Mouse (Mus musculus) activated CD4-positive, CD25-positive, alpha-beta regulatory T cell, adult 9 weeks (primary cell): Measurements from ENCODE around the gene Vip. TPM values are rescaled to one million over a fixed set of nuclear protein-coding genes. Genes with fewer than 3 reads are reported as not detected.

ENCODE experiments used
- polyA plus RNA-seq: library from polyadenylated mRNA; unstranded; fragments of 100-300 nt; shearing (Covaris generic); gene quantifications from one replicate; pipeline ENCODE4 v1.2.1, GENCODE M21; 2017

Vip gene
- polyA plus RNA-seq: not detected

DNA sequence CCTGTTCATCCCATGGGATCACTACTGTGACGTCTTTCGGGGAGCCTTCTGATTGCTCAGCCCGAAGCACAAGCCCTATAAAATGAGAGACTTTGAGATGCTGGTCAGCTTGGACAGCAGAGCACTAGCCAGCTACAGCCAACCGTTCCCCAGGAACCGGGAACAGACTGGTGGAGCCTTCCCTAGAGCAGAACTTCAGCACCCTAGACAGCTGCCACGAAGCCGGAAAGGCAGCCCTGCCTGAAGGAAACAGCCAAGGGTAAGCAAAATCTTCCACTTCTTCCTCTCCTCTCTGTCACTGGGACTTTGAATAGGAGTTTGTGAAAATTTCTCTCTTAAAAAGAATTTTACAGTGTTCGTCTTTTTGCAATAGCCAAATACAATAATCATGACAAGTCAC lies at the start of gene Vip:
Gene Vip (plus strand): TSS at position 107 of the 400 bp plus-strand sequence.

DNA sequence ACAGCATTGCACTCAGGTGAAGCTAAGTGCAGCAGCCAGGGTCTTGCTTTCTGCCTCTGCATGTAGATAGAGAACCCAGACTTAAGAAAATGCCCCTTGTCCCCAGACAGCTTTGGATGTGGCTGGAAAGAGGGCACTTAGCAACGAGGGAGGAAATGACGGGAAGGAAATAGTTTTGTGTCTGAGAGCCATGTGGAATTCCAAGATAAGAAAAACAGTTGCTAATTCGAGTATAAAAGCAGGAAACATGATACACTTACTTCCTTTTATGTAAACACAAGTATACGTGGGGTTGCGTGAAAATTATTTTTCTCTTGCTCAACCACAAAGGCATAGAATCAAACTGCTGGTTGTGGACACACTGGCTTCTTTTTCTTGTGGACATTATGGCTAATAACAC lies 45.6 kb upstream of the Vip start, which contains the start of gene Myct1:
Gene Myct1 (plus strand): TSS at position 312 of the 400 bp plus-strand sequence.

Other genes with a start within 250 kb of the Vip start
- 32.8 TPM for gene Syne1, start 87.7 kb upstream of the Vip start, polyA plus RNA-seq
- gene Myct1, start 45.4 kb upstream of the Vip start, polyA plus RNA-seq: not detected
- gene Fbxo5, start 166.4 kb downstream of the Vip start, polyA plus RNA-seq: 18.0 TPM
- gene Mtrf1l, start 184.7 kb downstream of the Vip start, polyA plus RNA-seq: 3.7 TPM